12 mouse cellular contexts compared by ENCODE assay signal in genomic region chr11:98635312-98635970, GRCm38 (mm10). TPM values are rescaled to one million over a fixed set of nuclear protein-coding genes. Genes with fewer than 3 reads are reported as not detected.
DNase-seq lines count a peak whose midpoint lies in the region; ATAC-seq and TF ChIP-seq lines count a peak whose summit lies in the region.
"Not testable (repeated sequence)": the region's sequence is repeated elsewhere in the genome, so short reads cannot be mapped to it uniquely, and the experiment has no call there.
"Had no signal": no experiment of that assay in that cellular context is flagged by ENCODE, and none has a peak within 500 bp of the region (broad histone marks: within the 10 kb centered on the region; RNA-seq: fewer than 3 reads in every experiment).

No protein-coding gene starts in this region.

- not testable (repeated sequence) for H3K4me3 ChIP-seq in G1E (ENCODE audit: low read depth, low read length); forebrain, embryonic 11.5 days (ENCODE audit: low read depth, low read length); liver, embryonic 13.5 days (replicated peaks)

- not testable (repeated sequence) for H3K4me1 ChIP-seq in G1E (ENCODE audit: insufficient read depth, low read depth, low read length); forebrain, embryonic 11.5 days (replicated peaks; ENCODE audit: control insufficient read depth, insufficient read depth, low read length); liver, embryonic 13.5 days (replicated peaks)

- WGBS in forebrain, embryonic 11.5 days, result 36% methylated on average over 10 of the region's 10 CpGs
- 16% methylated on average over 10 of the region's 10 CpGs for WGBS in liver, embryonic 13.5 days (ENCODE audit: insufficient replicate concordance)

- H3K9ac ChIP-seq in forebrain, embryonic 11.5 days (ENCODE audit: low read length); liver, embryonic 13.5 days: not testable (repeated sequence)

- 0 out of 2 replicates have a peak, but pooled peaks have one; percentile 49 for ATAC-seq in G1E (ENCODE audit: extremely low read depth, insufficient number of reproducible peaks, low FRiP score, poor library complexity, severe bottlenecking)
- ATAC-seq in forebrain, embryonic 11.5 days (replicated peaks; ENCODE audit: low FRiP score), result not testable (repeated sequence)
- 0 out of 2 replicates have a peak, but pooled peaks have one; percentile 36 for ATAC-seq in liver, embryonic 13.5 days (ENCODE audit: low read depth)
- ATAC-seq in monocyte, adult 5-6 weeks (replicated peaks; ENCODE audit: insufficient number of reproducible peaks, low FRiP score, low TSS enrichment, poor library complexity, severe bottlenecking), result peak; percentile 97

- H3K27ac ChIP-seq in forebrain, embryonic 11.5 days (ENCODE audit: low read depth, low read length); liver, embryonic 13.5 days: not testable (repeated sequence)

- TF ChIP-seq CTCF in G1E (IDR thresholded peaks at IDR 0.05; ENCODE audit: low read depth, low read length), result peak; percentile 16; the same call in 1 of the 2 replicates
- TF ChIP-seq CTCF in brain, embryonic 14.5 days (IDR thresholded peaks at IDR 0.05; ENCODE audit: borderline replicate concordance, extremely low read depth, insufficient read depth, insufficient read length), result not testable (repeated sequence)

- H3K4me2 ChIP-seq in forebrain, embryonic 11.5 days (ENCODE audit: low read depth, low read length, severe bottlenecking); liver, embryonic 13.5 days: not testable (repeated sequence)

- not testable (repeated sequence) for H3K9me3 ChIP-seq in G1E (replicated peaks); forebrain, embryonic 11.5 days (ENCODE audit: control insufficient read depth, low read length); liver, embryonic 13.5 days (replicated peaks)

- TF ChIP-seq POLR2A in brain, embryonic 14.5 days (IDR thresholded peaks at IDR 0.05; ENCODE audit: borderline replicate concordance, extremely low read depth, insufficient read depth, insufficient read length, poor library complexity, severe bottlenecking), result not testable (repeated sequence)

- not testable (repeated sequence) for H3K36me3 ChIP-seq in G1E (replicated peaks); forebrain, embryonic 11.5 days (ENCODE audit: control insufficient read depth, insufficient read depth, low read length); liver, embryonic 13.5 days; splenic B cell, adult 2 months (ENCODE audit: control insufficient read depth, insufficient read depth, low read length, poor library complexity, severe bottlenecking)

- DNase-seq in G1E (ENCODE audit: low spot score), result not testable (repeated sequence)
- peak; percentile 3 for DNase-seq in brain, embryonic 14.5 days (ENCODE audit: low read depth)
- DNase-seq in forebrain, embryonic 11.5 days (ENCODE audit: low spot score), result peak; percentile 54
- DNase-seq in kidney, adult 18-20 months, result peak; percentile 28
- peak; percentile 30 for DNase-seq in liver, embryonic 13.5 days
- peak; percentile 68 for DNase-seq in splenic B cell, adult 2 months (ENCODE audit: low read depth, low spot score)

- peaks cover 17% of the 10 kb centered on the region for H3K27me3 ChIP-seq in G1E (ENCODE audit: insufficient read depth, low read length)
- not testable (repeated sequence) for H3K27me3 ChIP-seq in forebrain, embryonic 11.5 days (ENCODE audit: control insufficient read depth, insufficient read depth, low read length); liver, embryonic 13.5 days; splenic B cell, adult 2 months (ENCODE audit: control insufficient read depth, insufficient read depth, low read length, poor library complexity, severe bottlenecking)

RNA-seq across cellular contexts. Expression of gene Gsdma3, which starts 9.3 kb away (rescaled TPM):
- total RNA-seq in G1E (2014; fragmentation: Nextera tagmentation) (not detected in 2 replicates), G1E (2017) (0.12 TPM in 1 of 2 replicates, not detected in the other)
- not detected in 2 replicates for polyA plus RNA-seq in G1E (2012)
- polyA plus RNA-seq in brain, embryonic 14.5 days (2012; rRNA removed), result not detected in 2 replicates
- polyA plus RNA-seq in forebrain, embryonic 11.5 days (2014; fragmentation: Nextera tagmentation; extraction: Ambion mirVana), result not detected in 2 replicates
- polyA plus RNA-seq in liver, embryonic 13.5 days (2015; fragmentation: Nextera tagmentation; extraction: Ambion mirVana), result not detected in 2 replicates
- not detected in 3 replicates for total RNA-seq in monocyte, adult 5-6 weeks (2017)
- polyA plus RNA-seq: erythroblast, embryonic 14.5 days; hindbrain, embryonic 12.5 days; neural tube, embryonic 12.5 days; stomach, embryonic 15.5 days had no signal

RNA-seq across cellular contexts. Expression of gene Gm12355, which starts 10.0 kb away (rescaled TPM):
- total RNA-seq in G1E (2014; fragmentation: Nextera tagmentation), result 1.3 TPM in 1 of 2 replicates, not detected in the other
- 1.7 and 3.4 TPM in 2 replicates for total RNA-seq in G1E (2017)
- not detected in 2 replicates for polyA plus RNA-seq in G1E (2012)
- polyA plus RNA-seq in brain, embryonic 14.5 days (2012; rRNA removed), result 0.08 and 0.33 TPM in 2 replicates
- 0.96 and 1.5 TPM in 2 replicates for polyA plus RNA-seq in forebrain, embryonic 11.5 days (2014; fragmentation: Nextera tagmentation; extraction: Ambion mirVana)
- 0.53 and 0.90 TPM in 2 replicates for polyA plus RNA-seq in liver, embryonic 13.5 days (2015; fragmentation: Nextera tagmentation; extraction: Ambion mirVana)
- total RNA-seq in monocyte, adult 5-6 weeks (2017), result 0.43 to 1.6 TPM in 2 of 3 replicates, not detected in the other
- polyA plus RNA-seq: erythroblast, embryonic 14.5 days had no signal

RNA-seq across cellular contexts. Expression of gene Gsdma2, which starts 11.1 kb away (rescaled TPM):
- not detected in 2 replicates for total RNA-seq in G1E (2014; fragmentation: Nextera tagmentation)
- total RNA-seq in G1E (2017), result 0.23 and 0.27 TPM in 2 replicates
- not detected in 2 replicates for polyA plus RNA-seq in G1E (2012)
- polyA plus RNA-seq in brain, embryonic 14.5 days (2012; rRNA removed), result not detected in 2 replicates
- not detected in 2 replicates for polyA plus RNA-seq in forebrain, embryonic 11.5 days (2014; fragmentation: Nextera tagmentation; extraction: Ambion mirVana)
- polyA plus RNA-seq in liver, embryonic 13.5 days (2015; fragmentation: Nextera tagmentation; extraction: Ambion mirVana), result not detected in 2 replicates
- total RNA-seq in monocyte, adult 5-6 weeks (2017), result not detected in 3 replicates
- total RNA-seq: gastrocnemius, postnatal 14 days had no signal
- polyA plus RNA-seq: erythroblast, embryonic 14.5 days; hindbrain, embryonic 12.5 days; neural tube, embryonic 12.5 days had no signal

RNA-seq across cellular contexts. Expression of gene Gsdma, which starts 28.7 kb away (rescaled TPM):
- total RNA-seq in G1E (2014; fragmentation: Nextera tagmentation), result not detected in 2 replicates
- not detected in 2 replicates for total RNA-seq in G1E (2017)
- 0.03 TPM in 1 of 2 replicates, not detected in the other for polyA plus RNA-seq in G1E (2012)
- 0.09 TPM in 1 of 2 replicates, not detected in the other for polyA plus RNA-seq in brain, embryonic 14.5 days (2012; rRNA removed)
- polyA plus RNA-seq in forebrain, embryonic 11.5 days (2014; fragmentation: Nextera tagmentation; extraction: Ambion mirVana), result not detected in 2 replicates
- not detected in 2 replicates for polyA plus RNA-seq in liver, embryonic 13.5 days (2015; fragmentation: Nextera tagmentation; extraction: Ambion mirVana)
- not detected in 3 replicates for total RNA-seq in monocyte, adult 5-6 weeks (2017)
- polyA plus RNA-seq: erythroblast, embryonic 14.5 days; hindbrain, embryonic 12.5 days; neural tube, embryonic 12.5 days had no signal

RNA-seq across cellular contexts. Expression of gene Lrrc3c, which starts 37.4 kb away (rescaled TPM):
- not detected in 2 replicates for total RNA-seq in G1E (2014; fragmentation: Nextera tagmentation)
- total RNA-seq in G1E (2017), result not detected in 2 replicates
- not detected in 2 replicates for polyA plus RNA-seq in G1E (2012)
- polyA plus RNA-seq in brain, embryonic 14.5 days (2012; rRNA removed), result not detected in 2 replicates
- polyA plus RNA-seq in forebrain, embryonic 11.5 days (2014; fragmentation: Nextera tagmentation; extraction: Ambion mirVana), result not detected in 2 replicates
- polyA plus RNA-seq in liver, embryonic 13.5 days (2015; fragmentation: Nextera tagmentation; extraction: Ambion mirVana), result not detected in 2 replicates
- not detected in 3 replicates for total RNA-seq in monocyte, adult 5-6 weeks (2017)
- total RNA-seq: gastrocnemius, postnatal 14 days had no signal
- polyA plus RNA-seq: erythroblast, embryonic 14.5 days; hindbrain, embryonic 12.5 days; neural tube, embryonic 12.5 days; stomach, embryonic 15.5 days had no signal
